31 mouse cellular contexts compared by ENCODE assay signal in genomic region chr1:133876936-133877335, GRCm38 (mm10). TPM values are rescaled to one million over a fixed set of nuclear protein-coding genes. Genes with fewer than 3 reads are reported as not detected.
DNase-seq lines count a peak whose midpoint lies in the region; ATAC-seq and TF ChIP-seq lines count a peak whose summit lies in the region.
"Had no signal": no experiment of that assay in that cellular context is flagged by ENCODE, and none has a peak within 500 bp of the region (broad histone marks: within the 10 kb centered on the region; RNA-seq: fewer than 3 reads in every experiment).

No protein-coding gene starts in this region.

- ATAC-seq in kidney, embryonic 15.5 days (replicated peaks; ENCODE audit: low FRiP score): no peak
- peak; percentile 86 for ATAC-seq in intestine, postnatal 0 days
- peak; percentile 60 for ATAC-seq in kidney, postnatal 0 days (replicated peaks; ENCODE audit: low FRiP score, low read depth)
- ATAC-seq: forebrain, postnatal 0 days had no signal

- H3K4me3 ChIP-seq in kidney, adult 2 months (ENCODE audit: insufficient read depth, low read depth, low read length): no peak overlapping the region
- no peak overlapping the region for H3K4me3 ChIP-seq in kidney, embryonic 15.5 days (replicated peaks)
- no peak overlapping the region for H3K4me3 ChIP-seq in intestine, postnatal 0 days (ENCODE audit: low read depth, low read length)
- H3K4me3 ChIP-seq in kidney, postnatal 0 days (replicated peaks; ENCODE audit: low read depth, low read length): no peak overlapping the region
- no peak overlapping the region for H3K4me3 ChIP-seq in small intestine, adult 2 months (ENCODE audit: low read depth, low read length)
- H3K4me3 ChIP-seq: erythroblast, embryonic 14.5 days; heart, embryonic 12.5 days; hindbrain, embryonic 15.5 days; layer of hippocampus, adult 2 months; left cerebral cortex, adult 2 months; limb, embryonic 13.5 days; stomach, embryonic 15.5 days had no signal

- 59% methylated on average over 7 of the region's 7 CpGs for WGBS in kidney, adult 2 months
- WGBS in kidney, embryonic 15.5 days: 59% methylated on average over 7 of the region's 7 CpGs
- 46% methylated on average over 7 of the region's 7 CpGs for whole genome bisulfite sequencing in intestine, postnatal 0 days
- 66% methylated on average over 7 of the region's 7 CpGs for WGBS in kidney, postnatal 0 days
- WGBS in small intestine, adult 2 months: 42% methylated on average over 7 of the region's 7 CpGs

- no peaks in the 10 kb centered on the region for H3K4me1 ChIP-seq in kidney, adult 2 months (ENCODE audit: control insufficient read depth, insufficient read depth, low read length)
- peaks cover 30% of the 10 kb centered on the region for H3K4me1 ChIP-seq in kidney, embryonic 15.5 days
- H3K4me1 ChIP-seq in intestine, postnatal 0 days (replicated peaks; ENCODE audit: control insufficient read depth, insufficient read depth, low read length): peaks cover under 1% of the 10 kb centered on the region
- H3K4me1 ChIP-seq in kidney, postnatal 0 days (replicated peaks; ENCODE audit: insufficient read depth, low read length): peaks cover 4% of the 10 kb centered on the region; the same call in 1 of the 2 replicates
- peaks cover 16% of the 10 kb centered on the region for H3K4me1 ChIP-seq in small intestine, adult 2 months (ENCODE audit: control insufficient read depth, insufficient read depth, insufficient read length, low read length)
- H3K4me1 ChIP-seq: stomach, embryonic 15.5 days had no signal

- H3K36me3 ChIP-seq in kidney, adult 2 months (ENCODE audit: control insufficient read depth, insufficient read depth, low read length): no peaks in the 10 kb centered on the region
- no peaks in the 10 kb centered on the region for H3K36me3 ChIP-seq in kidney, embryonic 15.5 days
- no peaks in the 10 kb centered on the region for H3K36me3 ChIP-seq in intestine, postnatal 0 days (ENCODE audit: control insufficient read depth, insufficient read depth)
- no peaks in the 10 kb centered on the region for H3K36me3 ChIP-seq in kidney, postnatal 0 days (ENCODE audit: insufficient read depth, low read length)
- H3K36me3 ChIP-seq in small intestine, adult 2 months (ENCODE audit: control insufficient read depth, insufficient read depth, low read length): no peaks in the 10 kb centered on the region
- H3K36me3 ChIP-seq: heart, embryonic 12.5 days; hindbrain, embryonic 15.5 days; limb, embryonic 13.5 days; stomach, embryonic 15.5 days had no signal

- no peak overlapping the region for H3K27ac ChIP-seq in kidney, adult 2 months (ENCODE audit: insufficient read depth, low read depth, low read length)
- H3K27ac ChIP-seq in kidney, embryonic 15.5 days: no peak overlapping the region
- H3K27ac ChIP-seq in intestine, postnatal 0 days (ENCODE audit: low read depth, low read length): no peak overlapping the region
- no peak overlapping the region for H3K27ac ChIP-seq in kidney, postnatal 0 days
- peak overlapping the region; percentile 10; the same call in 1 of the 2 replicates for H3K27ac ChIP-seq in small intestine, adult 2 months (ENCODE audit: insufficient read depth, low read depth, low read length)
- H3K27ac ChIP-seq: hindbrain, embryonic 15.5 days; layer of hippocampus, adult 2 months; left cerebral cortex, adult 2 months; limb, embryonic 13.5 days; liver, embryonic 14.5 days; stomach, embryonic 15.5 days had no signal

- TF ChIP-seq CTCF in kidney, adult 2 months (conservative IDR thresholded peaks at IDR 0.05; ENCODE audit: insufficient read depth, insufficient read length, low read depth, low read length): no peak
- TF ChIP-seq CTCF in intestine, postnatal 0 days (IDR thresholded peaks at IDR 0.05; ENCODE audit: low read depth): no peak
- TF ChIP-seq CTCF in kidney, postnatal 0 days (IDR thresholded peaks at IDR 0.05; ENCODE audit: low read depth): no peak
- TF ChIP-seq CTCF in small intestine, adult 2 months (IDR thresholded peaks at IDR 0.05; ENCODE audit: extremely low read depth, insufficient read length, insufficient replicate concordance, low read depth, low read length): no peak

- DNase-seq in kidney, adult 2 months: peak; percentile 79
- DNase-seq in kidney, postnatal 0 days (ENCODE audit: low spot score): no peak
- DNase-seq in frontal cortex, postnatal 10 days (ENCODE audit: low spot score in 2 of 2): no peak
- no peak for DNase-seq in adrenal gland, postnatal 14 days
- DNase-seq: adrenal gland, postnatal 36 days; B cell, adult 2 months; cerebellum, adult 18-20 months; cerebellum, postnatal 10 days; forebrain, postnatal 0 days; gastrocnemius, postnatal 14 days; heart, adult 11 months; heart, postnatal 4 days; lung, embryonic 14.5 days; lung, postnatal 14 days; midbrain, embryonic 14.5 days; retina, postnatal 1 day; right cerebral cortex, postnatal 14 days; thymus, postnatal 25 days had no signal

- H3K27me3 ChIP-seq in kidney, adult 2 months (replicated peaks; ENCODE audit: control insufficient read depth, insufficient read depth, low read length): no peaks in the 10 kb centered on the region
- H3K27me3 ChIP-seq in kidney, embryonic 15.5 days: 0 out of 2 replicates have a peak, but pooled peaks cover 2% of the 10 kb centered on the region
- no peaks in the 10 kb centered on the region for H3K27me3 ChIP-seq in intestine, postnatal 0 days (replicated peaks; ENCODE audit: control insufficient read depth, insufficient read depth, low read length)
- H3K27me3 ChIP-seq in kidney, postnatal 0 days (ENCODE audit: insufficient read depth, low read length): no peaks in the 10 kb centered on the region
- no peaks in the 10 kb centered on the region for H3K27me3 ChIP-seq in small intestine, adult 2 months (ENCODE audit: control insufficient read depth, insufficient read depth, low read length)
- H3K27me3 ChIP-seq: heart, embryonic 12.5 days; hindbrain, embryonic 15.5 days; limb, embryonic 13.5 days; stomach, embryonic 15.5 days had no signal

- TF ChIP-seq POLR2A in kidney, adult 2 months (IDR thresholded peaks at IDR 0.05; ENCODE audit: low read depth, low read length): no peak
- TF ChIP-seq POLR2A in small intestine, adult 2 months (IDR thresholded peaks at IDR 0.05; ENCODE audit: low read depth, low read length): no peak

- H3K4me2 ChIP-seq in kidney, embryonic 15.5 days: no peak overlapping the region
- no peak overlapping the region for H3K4me2 ChIP-seq in intestine, postnatal 0 days (replicated peaks; ENCODE audit: low read depth)
- H3K4me2 ChIP-seq in kidney, postnatal 0 days (ENCODE audit: low read length): no peak overlapping the region
- H3K4me2 ChIP-seq: heart, embryonic 12.5 days; hindbrain, embryonic 15.5 days; limb, embryonic 13.5 days; lung, embryonic 14.5 days; stomach, embryonic 15.5 days had no signal

- no peak overlapping the region for H3K9ac ChIP-seq in kidney, embryonic 15.5 days
- no peak overlapping the region for H3K9ac ChIP-seq in intestine, postnatal 0 days (ENCODE audit: low read depth, low read length)
- H3K9ac ChIP-seq in kidney, postnatal 0 days (ENCODE audit: low read depth, low read length): no peak overlapping the region
- H3K9ac ChIP-seq: forebrain, postnatal 0 days; heart, embryonic 12.5 days; hindbrain, embryonic 15.5 days; limb, embryonic 13.5 days; liver, embryonic 14.5 days; lung, embryonic 14.5 days; stomach, embryonic 15.5 days had no signal

- no peaks in the 10 kb centered on the region for H3K9me3 ChIP-seq in kidney, embryonic 15.5 days (replicated peaks)
- no peaks in the 10 kb centered on the region for H3K9me3 ChIP-seq in intestine, postnatal 0 days (ENCODE audit: control insufficient read depth)
- H3K9me3 ChIP-seq in kidney, postnatal 0 days (replicated peaks; ENCODE audit: low read length): no peaks in the 10 kb centered on the region
- H3K9me3 ChIP-seq: heart, embryonic 12.5 days; hindbrain, embryonic 15.5 days; limb, embryonic 13.5 days; stomach, embryonic 15.5 days had no signal

RNA-seq across cellular contexts. Expression of gene Optc, which starts 30.9 kb away (rescaled TPM):
- 0.48 and 1.5 TPM in 2 replicates for polyA plus RNA-seq in kidney, adult 2 months (2012; rRNA removed)
- polyA plus RNA-seq in kidney, embryonic 15.5 days (2015; fragmentation: Nextera tagmentation; extraction: Ambion mirVana): 0.27 and 0.56 TPM in 2 replicates
- 0.82 and 0.94 TPM in 2 replicates for polyA plus RNA-seq in intestine, postnatal 0 days (2015; fragmentation: Nextera tagmentation; extraction: Ambion mirVana)
- polyA plus RNA-seq in kidney, postnatal 0 days (2015; fragmentation: Nextera tagmentation; extraction: Ambion mirVana): 0.39 and 0.40 TPM in 2 replicates
- polyA plus RNA-seq in small intestine, adult 2 months (2012; rRNA removed): 5.0 and 8.3 TPM in 2 replicates
- 1.2 and 2.1 TPM in 2 replicates for total RNA-seq in adrenal gland, postnatal 14 days (2021)
- total RNA-seq: common myeloid progenitor, adult 5-6 weeks; monocyte, adult 5-6 weeks had no signal
- polyA plus RNA-seq: erythroblast, embryonic 14.5 days had no signal

RNA-seq across cellular contexts. Expression of gene Prelp, which starts 44.3 kb away (rescaled TPM):
- polyA plus RNA-seq in kidney, adult 2 months (2012; rRNA removed): 35.0 and 38.2 TPM in 2 replicates
- 1.0 and 2.2 TPM in 2 replicates for polyA plus RNA-seq in kidney, embryonic 15.5 days (2015; fragmentation: Nextera tagmentation; extraction: Ambion mirVana)
- 3.3 and 4.1 TPM in 2 replicates for polyA plus RNA-seq in intestine, postnatal 0 days (2015; fragmentation: Nextera tagmentation; extraction: Ambion mirVana)
- 2.2 TPM in 2 replicates for polyA plus RNA-seq in kidney, postnatal 0 days (2015; fragmentation: Nextera tagmentation; extraction: Ambion mirVana)
- 11.4 and 14.2 TPM in 2 replicates for polyA plus RNA-seq in small intestine, adult 2 months (2012; rRNA removed)
- total RNA-seq in adrenal gland, postnatal 14 days (2021): 100 and 111 TPM in 2 replicates
- total RNA-seq: common myeloid progenitor, adult 5-6 weeks; monocyte, adult 5-6 weeks had no signal
- polyA plus RNA-seq: erythroblast, embryonic 14.5 days had no signal
